Mouse (Mus musculus) midbrain, postnatal 0 days (tissue): ENCODE results near the gene Grin2c. TPM values are rescaled to one million over a fixed set of nuclear protein-coding genes. Genes with fewer than 3 reads are reported as not detected.

Source experiments
- ATAC-seq: fragments of 200-750 bp; cut with Nextera tagmentation; 2 replicates; pipeline ENCODE4 v1.8.0; 2017; ENCODE audit warnings: moderate number of reproducible peaks, mild to moderate bottlenecking, moderate TSS enrichment, moderate library complexity; ENCODE audit not compliant: low FRiP score
- DNase-seq: peaks from one replicate; pipeline ENCODE4 v3.0.0-alpha.2; 2015; ENCODE audit warnings: low spot score
- H3K27ac ChIP-seq: fragments of 300-500 bp; sonication (generic); 2 replicates; pipeline ENCODE4 v1.5.1; 2014; ENCODE audit warnings: low read depth, mild to moderate bottlenecking, low read length, mixed read lengths
- H3K27me3 ChIP-seq: fragments of 300-500 bp; sonication (generic); 2 replicates; pipeline ENCODE4 v1.6.1; 2014; ENCODE audit warnings: low read length, control low read depth, mixed read lengths; ENCODE audit not compliant: insufficient read depth
- H3K36me3 ChIP-seq: fragments of 300-500 bp; sonication (generic); 2 replicates; pipeline ENCODE4 v1.6.1; 2014; ENCODE audit warnings: low read length, control low read depth, mixed read lengths; ENCODE audit not compliant: insufficient read depth
- H3K4me1 ChIP-seq: fragments of 300-500 bp; sonication (generic); 2 replicates; pipeline ENCODE4 v1.6.1; 2014; ENCODE audit warnings: mild to moderate bottlenecking, control low read depth, antibody characterized with exemption, low read length, mixed read lengths; ENCODE audit not compliant: insufficient read depth
- H3K4me2 ChIP-seq: fragments of 300-500 bp; sonication (generic); 2 replicates; pipeline ENCODE4 v1.6.1; 2014; ENCODE audit warnings: low read depth, mild to moderate bottlenecking, low read length, mixed read lengths; ENCODE audit not compliant: poor library complexity, severe bottlenecking
- H3K4me3 ChIP-seq: fragments of 300-500 bp; sonication (generic); 2 replicates; pipeline ENCODE4 v1.5.1; 2014; ENCODE audit warnings: low read depth, mild to moderate bottlenecking, low read length, moderate library complexity
- H3K9ac ChIP-seq: fragments of 300-500 bp; sonication (generic); replicated peaks from 2 replicates; pipeline ENCODE4 v1.6.1; 2014; ENCODE audit warnings: mild to moderate bottlenecking, low read length, moderate library complexity, mixed read lengths; ENCODE audit not compliant: poor library complexity, severe bottlenecking
- H3K9me3 ChIP-seq: fragments of 300-500 bp; sonication (generic); 2 replicates; pipeline ENCODE4 v1.6.1; 2016; ENCODE audit warnings: low read length, control low read depth
- CTCF ChIP-seq: IDR thresholded peaks from 2 replicates; pipeline ENCODE4 v1.5.1; 2016; ENCODE audit warnings: antibody characterized with exemption, mild to moderate bottlenecking
- WGBS: fragments of 180-500 bp; shearing (Covaris S2); extraction: QIAGEN DNeasy Blood & Tissue Kit; methylation state at CpG from one replicate; pipeline ENCODE4 v1.1.7; 2014; 5-methylcytosine and 5-hydroxymethylcytosine counted together
- polyA plus RNA-seq: library from polyadenylated mRNA; unstranded; fragments of >200 nt; fragmentation: Nextera tagmentation; extraction: Ambion mirVana; gene quantifications from 2 replicates; pipeline ENCODE4 v1.2.1, GENCODE M21; 2015
- total RNA-seq: library from RNA; depleted of rRNA; stranded (reverse); fragments of >200 nt; gene quantifications from 2 replicates; pipeline ENCODE4 v1.2.3, GENCODE M21; 2014

The Grin2c gene
- total and polyA plus RNA-seq, 2 experiments from 2014 or later: 0.59 to 4.1 TPM

DNA sequence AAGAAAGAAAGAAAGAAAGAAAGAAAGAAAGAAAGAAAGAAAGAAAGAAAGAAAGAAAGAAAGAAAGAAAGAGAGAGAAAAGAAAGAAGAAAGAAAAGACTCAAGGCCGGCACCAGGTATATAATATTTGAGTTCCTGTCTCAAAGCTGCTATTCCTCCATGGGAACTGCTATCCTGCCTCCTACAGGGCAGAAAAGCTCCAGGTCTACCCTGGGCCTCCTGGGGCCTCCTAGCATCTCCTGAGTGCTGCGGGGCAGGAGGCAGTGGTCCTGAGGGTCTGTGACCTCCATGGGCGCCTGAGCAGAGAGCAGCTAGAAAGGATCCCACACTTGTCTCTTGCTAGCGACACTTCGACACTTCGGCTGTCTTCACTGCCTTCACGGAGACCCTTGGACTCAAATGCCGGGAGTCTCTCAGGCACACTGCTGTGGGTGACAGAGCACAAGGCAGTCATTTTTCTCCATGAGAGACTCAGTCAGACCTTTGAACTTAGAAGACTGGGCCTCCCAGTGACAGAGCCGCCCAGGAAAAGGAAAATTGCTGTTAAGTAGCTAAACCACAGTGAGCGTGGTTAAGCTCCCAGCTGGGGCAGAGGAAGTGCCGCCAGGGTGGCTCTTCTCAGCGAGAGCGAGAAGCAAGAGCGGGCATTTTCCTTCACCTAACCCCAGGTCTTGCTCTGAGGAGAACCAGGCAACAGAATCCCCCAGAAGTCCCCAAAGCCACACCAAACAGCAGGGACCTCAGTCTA, 35.7 kb downstream of the Grin2c start:
- no peak overlapping the region; the same call in 1 of the 2 replicates for H3K27ac ChIP-seq
- H3K27me3 ChIP-seq: no peaks in the 10 kb centered on the region
- TF ChIP-seq CTCF: no peak
- DNase-seq: no peak
- no peaks in the 10 kb centered on the region for H3K36me3 ChIP-seq
- H3K9me3 ChIP-seq: no peaks in the 10 kb centered on the region
- H3K9ac ChIP-seq: no peak overlapping the region
- H3K4me1 ChIP-seq: peaks cover 17% of the 10 kb centered on the region
- no peak for ATAC-seq
- no peak overlapping the region for H3K4me3 ChIP-seq
- WGBS: 53% methylated on average over 14 of the region's 14 CpGs
- H3K4me2 ChIP-seq: no peak overlapping the region

DNA sequence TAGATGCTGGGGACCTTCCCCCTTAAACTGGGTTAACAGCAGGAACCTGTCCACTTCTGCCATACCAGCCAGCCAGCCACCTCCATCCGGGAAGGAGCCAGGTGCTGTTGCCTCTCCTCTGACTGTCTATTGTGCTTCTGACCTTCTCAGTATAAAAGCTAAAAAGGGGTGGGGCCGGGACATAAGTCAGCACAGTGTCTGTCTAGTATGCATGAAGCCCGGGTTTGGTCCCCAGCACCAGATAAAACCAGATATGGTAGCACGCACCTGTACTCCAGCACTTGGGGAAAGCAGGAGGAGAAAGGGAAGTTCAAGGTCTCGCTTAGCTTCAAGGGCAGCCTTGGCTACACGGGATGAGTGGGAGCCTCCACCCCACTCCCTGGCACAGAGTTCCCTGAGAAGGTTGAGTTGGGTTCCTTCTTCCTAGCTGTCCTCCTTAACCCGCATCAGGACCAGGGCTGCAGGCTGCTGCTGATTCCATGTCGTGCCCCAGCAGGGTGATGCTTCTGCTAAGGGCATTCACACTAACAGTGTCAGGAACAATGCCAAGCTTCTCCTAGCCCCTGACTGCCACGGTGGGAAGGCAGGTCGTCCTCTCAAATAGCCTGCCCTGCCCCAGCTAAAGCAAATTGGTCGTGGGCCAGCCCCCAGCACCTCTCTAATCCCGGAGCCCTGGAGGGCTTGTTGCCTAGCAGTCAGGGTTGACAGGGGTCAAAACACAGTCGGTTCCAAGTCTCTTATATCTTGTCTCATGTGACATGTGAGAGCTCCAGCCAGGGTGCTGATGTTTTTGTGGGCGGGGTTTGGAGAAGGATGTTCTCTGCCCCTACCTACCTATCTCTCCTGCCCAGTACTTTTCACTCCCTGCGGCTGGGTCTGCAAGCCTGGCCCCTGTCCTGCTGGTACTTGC, 37.8 kb downstream of the Grin2c start:
- no peak for TF ChIP-seq CTCF
- no peak overlapping the region for H3K27ac ChIP-seq
- H3K4me3 ChIP-seq: no peak overlapping the region
- ATAC-seq: no peak
- DNase-seq: no peak
- no peaks in the 10 kb centered on the region for H3K36me3 ChIP-seq
- no peaks in the 10 kb centered on the region for H3K27me3 ChIP-seq
- peaks cover 20% of the 10 kb centered on the region for H3K4me1 ChIP-seq
- H3K9me3 ChIP-seq: no peaks in the 10 kb centered on the region
- no peak overlapping the region for H3K9ac ChIP-seq
- no peak overlapping the region for H3K4me2 ChIP-seq
- WGBS: 49% methylated on average over 15 of the region's 15 CpGs

GRCm38 (mm10) chr11:115228430-115228829, 38.6 kb downstream of the Grin2c start:
- no peak for ATAC-seq
- H3K36me3 ChIP-seq: no peaks in the 10 kb centered on the region
- no peak overlapping the region for H3K4me3 ChIP-seq
- H3K9ac ChIP-seq: no peak overlapping the region
- no peak overlapping the region for H3K27ac ChIP-seq
- H3K27me3 ChIP-seq: no peaks in the 10 kb centered on the region
- H3K4me2 ChIP-seq: no peak overlapping the region
- 71% methylated on average over 7 of the region's 7 CpGs for WGBS
- H3K4me1 ChIP-seq: peaks cover 18% of the 10 kb centered on the region
- TF ChIP-seq CTCF: no peak
- H3K9me3 ChIP-seq: no peaks in the 10 kb centered on the region
- no peak for DNase-seq

DNA sequence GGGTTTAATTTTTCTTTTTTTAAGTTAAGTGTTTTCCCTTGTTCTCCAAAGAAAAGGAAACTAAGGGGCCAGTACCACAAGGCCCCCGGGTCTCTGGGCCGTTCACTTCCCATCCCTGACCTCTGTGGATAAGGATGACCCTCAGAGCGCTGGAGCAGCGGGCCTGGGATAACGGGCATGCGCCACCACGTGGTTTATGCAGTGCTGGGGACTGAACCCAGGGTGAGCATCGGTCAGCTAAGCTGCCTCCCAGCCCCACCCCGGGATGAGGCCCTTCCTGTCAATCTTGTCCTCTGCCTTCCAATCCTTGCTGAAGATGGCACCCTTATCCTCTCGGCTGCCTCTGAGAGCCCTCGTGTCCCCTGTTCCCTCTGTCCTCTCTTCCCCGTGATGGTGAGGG, 39.4 kb downstream of the Grin2c start:
- Histone ChIP-seq H3K27ac (no peak overlapping the region), H3K9ac (peak overlapping the region; percentile 33; the same call in 1 of the 2 replicates), H3K27me3 (no peaks in the 10 kb centered on the region), H3K4me3 (no peak overlapping the region), H3K4me1 (peaks cover 17% of the 10 kb centered on the region), H3K36me3 (no peaks in the 10 kb centered on the region), H3K4me2 (no peak overlapping the region), H3K9me3 (no peaks in the 10 kb centered on the region)
- no peak for DNase-seq
- 38% methylated on average over 12 of the region's 12 CpGs for WGBS
- ATAC-seq: no peak
- no peak for TF ChIP-seq CTCF

DNA sequence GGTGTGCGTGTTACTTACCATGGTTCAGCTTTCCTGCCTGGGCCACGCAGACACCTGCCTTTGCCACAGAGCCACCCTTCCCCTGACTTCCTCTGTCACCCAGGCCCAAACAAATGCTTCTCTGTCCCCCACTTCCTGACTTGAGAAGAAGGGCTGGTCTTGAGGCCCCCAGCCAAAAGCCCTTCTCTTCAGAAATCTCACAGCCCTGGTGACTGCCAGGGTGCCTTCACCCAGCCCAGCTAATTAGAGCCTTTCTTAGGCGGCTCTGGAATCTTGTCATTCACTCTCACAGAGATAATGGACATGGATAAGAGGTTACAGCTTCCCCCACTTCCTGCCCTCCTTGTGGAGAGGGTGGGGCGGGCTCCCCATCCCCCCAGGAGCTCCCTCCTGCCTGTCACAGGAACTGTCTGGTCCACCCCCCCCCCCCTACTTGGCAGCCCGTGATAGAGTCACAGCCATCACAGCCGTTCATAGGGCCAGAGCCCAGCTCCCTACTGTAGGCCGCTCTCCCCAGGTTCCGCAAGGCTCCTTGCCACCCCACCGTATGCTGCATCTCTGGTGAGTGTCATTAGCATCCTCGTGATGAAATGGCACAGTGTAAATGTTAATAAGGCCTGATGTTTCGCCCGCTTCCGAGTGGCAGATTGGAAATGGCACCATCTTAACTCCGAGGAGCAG, 40.1 kb downstream of the Grin2c start:
- DNase-seq: peak; percentile 58
- peaks cover 17% of the 10 kb centered on the region for H3K4me1 ChIP-seq

More for the DNA sequence above, 40.1 kb downstream of the Grin2c start:
- WGBS: 27% methylated on average over 14 of the region's 14 CpGs
- Histone ChIP-seq H3K27ac (peak overlapping the region; percentile 38; the same call in 1 of the 2 replicates), H3K36me3 (no peaks in the 10 kb centered on the region), H3K9me3 (no peaks in the 10 kb centered on the region), H3K4me3 (no peak overlapping the region), H3K27me3 (no peaks in the 10 kb centered on the region), H3K4me2 (no peak overlapping the region), H3K9ac (peak overlapping the region; percentile 33; the same call in 1 of the 2 replicates)
- ATAC-seq: peak; percentile 31; the same call in 1 of the 2 replicates
- no peak for TF ChIP-seq CTCF
